Mouse (Mus musculus) MN1 (cell line): ENCODE data around the gene Olfr715b.
"Not testable (repeated sequence)": the region's sequence is repeated elsewhere in the genome, so short reads cannot be mapped to it uniquely, and the experiment has no call there.

Experiments
- DNase-seq: peaks from one replicate; pipeline ENCODE4 v3.0.0-alpha.2; 2016; ENCODE audit warnings: low spot score

Gene Olfr715b

GRCm38 (mm10) chr7:107110269-107110668, at the start of gene Olfr715b:
TSS of gene Olfr715b (minus strand) at chr7:107110369.
- not testable (repeated sequence) for DNase-seq

GRCm38 (mm10) chr7:107138027-107138426, 27.9 kb upstream of the Olfr715b start, which contains the start of gene Olfr716:
TSS of gene Olfr716 (plus strand) at chr7:107138327.
- not testable (repeated sequence) for DNase-seq

GRCm38 (mm10) chr7:107130983-107131382, 20.8 kb upstream of the Olfr715b start, which contains the start of gene Olfr715:
TSS of gene Olfr715 (minus strand) at chr7:107131083.
- DNase-seq, result not testable (repeated sequence)

- no peak for DNase-seq
Measured at GRCm38 (mm10) chr7:107092920-107093319, 17.2 kb downstream of the Olfr715b start, which contains the start of gene Olfr17. TSS of gene Olfr17 (plus strand) at chr7:107093220.

- no peak for DNase-seq
Measured at GRCm38 (mm10) chr7:107070681-107071080, 39.5 kb downstream of the Olfr715b start, which contains the start of gene Olfr714. TSS of gene Olfr714 (plus strand) at chr7:107070981.
